Mouse (Mus musculus): ENCODE measurements around the gene Echdc3.
A peak's percentile ranks its signal among the peaks of the same experiment; 100 is the strongest.

The Echdc3 gene

GRCm38 (mm10) chr2:6168560-6168959 lies 44.3 kb downstream of the Echdc3 start:
- H3K4me3 ChIP-seq (replicated peaks; ENCODE audit: low read length): no peak overlapping the region
- H3K27me3 ChIP-seq (ENCODE audit: insufficient read depth, low read length): no peaks in the 10 kb centered on the region
- peaks cover 18% of the 10 kb centered on the region for H3K9me3 ChIP-seq (ENCODE audit: low read length)
- H3K36me3 ChIP-seq (ENCODE audit: insufficient read depth, low read length): no peaks in the 10 kb centered on the region
- TF ChIP-seq CTCF (conservative IDR thresholded peaks at IDR 0.05; ENCODE audit: low read length) (no peak), POU5F1 (IDR thresholded peaks at IDR 0.05; ENCODE audit: borderline replicate concordance, low read length) (no peak), NANOG (IDR thresholded peaks at IDR 0.05; ENCODE audit: borderline replicate concordance, low read length) (no peak)
- H3K4me1 ChIP-seq (replicated peaks; ENCODE audit: low read depth, low read length): peaks cover 20% of the 10 kb centered on the region

- peaks cover 18% of the 10 kb centered on the region for H3K9me3 ChIP-seq (ENCODE audit: low read length)
- peaks cover 20% of the 10 kb centered on the region for H3K4me1 ChIP-seq (replicated peaks; ENCODE audit: low read depth, low read length)
- H3K4me3 ChIP-seq (replicated peaks; ENCODE audit: low read length): no peak overlapping the region
- no peaks in the 10 kb centered on the region for H3K27me3 ChIP-seq (ENCODE audit: insufficient read depth, low read length)
- no peaks in the 10 kb centered on the region for H3K36me3 ChIP-seq (ENCODE audit: insufficient read depth, low read length)
- peak; percentile 81 for TF ChIP-seq CTCF (conservative IDR thresholded peaks at IDR 0.05; ENCODE audit: low read length)
- TF ChIP-seq NANOG (IDR thresholded peaks at IDR 0.05; ENCODE audit: borderline replicate concordance, low read length): no peak
These were observed 44.8 kb downstream of the Echdc3 start for GRCm38 (mm10) chr2:6167843-6168558.

- TF ChIP-seq POU5F1 (IDR thresholded peaks at IDR 0.05; ENCODE audit: borderline replicate concordance, low read length) (no peak), NANOG (IDR thresholded peaks at IDR 0.05; ENCODE audit: borderline replicate concordance, low read length) (no peak), CTCF (conservative IDR thresholded peaks at IDR 0.05; ENCODE audit: low read length) (no peak)
These were observed 47.1 kb downstream of the Echdc3 start for GRCm38 (mm10) chr2:6165771-6166170.

DNA sequence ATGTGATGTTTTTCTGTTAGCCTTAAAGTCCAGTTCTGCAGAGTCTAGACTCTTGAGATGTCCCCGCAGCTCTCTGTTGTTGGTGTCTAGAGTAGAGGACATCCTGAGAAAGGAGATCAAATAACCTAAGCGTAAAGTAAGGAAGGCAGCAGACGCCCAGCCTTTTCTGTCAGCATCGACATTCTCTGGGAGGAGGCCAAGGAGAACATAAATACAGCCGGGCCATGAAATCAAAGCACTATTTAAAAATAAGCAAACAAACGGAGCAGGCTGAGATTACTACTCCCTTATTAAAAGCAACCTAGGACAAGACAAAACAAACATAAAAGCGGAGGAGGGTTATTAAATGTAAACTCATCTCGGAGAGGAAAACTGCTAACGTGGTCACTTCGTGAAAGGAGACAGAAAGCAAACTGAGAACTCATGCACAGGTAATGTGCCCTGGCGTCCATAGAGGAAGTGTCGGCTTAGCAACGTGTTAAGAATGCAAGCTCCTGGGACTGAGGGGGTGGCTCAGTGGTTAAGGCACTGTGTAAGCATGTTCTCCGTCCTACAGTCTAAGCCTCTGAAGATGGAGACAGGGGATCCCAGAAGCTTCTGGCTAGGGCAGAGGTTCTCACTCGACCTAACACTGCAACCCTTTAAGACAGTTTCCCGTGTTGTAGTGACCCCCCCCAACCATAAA lies 48.1 kb downstream of the Echdc3 start:
- H3K36me3 ChIP-seq (ENCODE audit: insufficient read depth, low read length): no peaks in the 10 kb centered on the region
- no peak overlapping the region for H3K4me3 ChIP-seq (replicated peaks; ENCODE audit: low read length)
- H3K9me3 ChIP-seq (ENCODE audit: low read length): no peaks in the 10 kb centered on the region
- no peak for TF ChIP-seq NANOG (IDR thresholded peaks at IDR 0.05; ENCODE audit: borderline replicate concordance, low read length)
- TF ChIP-seq POU5F1 (IDR thresholded peaks at IDR 0.05; ENCODE audit: borderline replicate concordance, low read length): no peak
- TF ChIP-seq CTCF (conservative IDR thresholded peaks at IDR 0.05; ENCODE audit: low read length): no peak
- H3K4me1 ChIP-seq (replicated peaks; ENCODE audit: low read depth, low read length): peaks cover 42% of the 10 kb centered on the region
- no peaks in the 10 kb centered on the region for H3K27me3 ChIP-seq (ENCODE audit: insufficient read depth, low read length)

More at GRCm38 (mm10) chr2:6165771-6166170, 47.1 kb downstream of the Echdc3 start:
- peaks cover 4% of the 10 kb centered on the region for H3K9me3 ChIP-seq (ENCODE audit: low read length)
- H3K4me3 ChIP-seq (replicated peaks; ENCODE audit: low read length): no peak overlapping the region
- no peaks in the 10 kb centered on the region for H3K27me3 ChIP-seq (ENCODE audit: insufficient read depth, low read length)
- no peaks in the 10 kb centered on the region for H3K36me3 ChIP-seq (ENCODE audit: insufficient read depth, low read length)
- H3K4me1 ChIP-seq (replicated peaks; ENCODE audit: low read depth, low read length): peaks cover 36% of the 10 kb centered on the region

- H3K4me1 ChIP-seq (replicated peaks; ENCODE audit: low read depth, low read length): peaks cover 34% of the 10 kb centered on the region
- no peaks in the 10 kb centered on the region for H3K9me3 ChIP-seq (ENCODE audit: low read length)
- H3K36me3 ChIP-seq (ENCODE audit: insufficient read depth, low read length): no peaks in the 10 kb centered on the region
- no peak for TF ChIP-seq POU5F1 (IDR thresholded peaks at IDR 0.05; ENCODE audit: borderline replicate concordance, low read length)
- no peak for TF ChIP-seq NANOG (IDR thresholded peaks at IDR 0.05; ENCODE audit: borderline replicate concordance, low read length)
- TF ChIP-seq CTCF (conservative IDR thresholded peaks at IDR 0.05; ENCODE audit: low read length): no peak
- peak overlapping the region; percentile 37 for H3K4me3 ChIP-seq (replicated peaks; ENCODE audit: low read length)
- H3K27me3 ChIP-seq (ENCODE audit: insufficient read depth, low read length): no peaks in the 10 kb centered on the region
These were observed 50.3 kb downstream of the Echdc3 start for GRCm38 (mm10) chr2:6162366-6163040.

DNA sequence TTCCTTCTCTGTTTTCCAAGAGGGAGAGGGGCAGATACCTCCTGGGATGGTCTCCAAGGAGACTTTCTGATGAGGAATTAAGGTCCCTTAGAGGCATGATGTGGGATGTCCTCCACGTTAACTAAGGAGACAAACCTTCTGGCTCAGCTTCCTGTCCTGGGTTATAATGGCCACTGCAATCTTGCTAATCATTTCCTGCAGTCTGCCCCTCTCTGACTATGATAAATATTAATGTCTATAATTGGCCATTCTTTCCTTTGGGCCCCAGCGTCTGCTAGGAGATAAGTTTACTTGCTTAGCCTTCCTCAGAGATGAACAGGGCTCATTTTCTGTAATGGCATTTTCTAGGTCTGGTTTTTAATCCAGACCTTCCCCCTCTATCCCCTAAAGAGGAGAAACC lies 53.1 kb downstream of the Echdc3 start:
- no peaks in the 10 kb centered on the region for H3K9me3 ChIP-seq (ENCODE audit: low read length)
- no peaks in the 10 kb centered on the region for H3K27me3 ChIP-seq (ENCODE audit: insufficient read depth, low read length)
- TF ChIP-seq POU5F1 (IDR thresholded peaks at IDR 0.05; ENCODE audit: borderline replicate concordance, low read length) (no peak), CTCF (conservative IDR thresholded peaks at IDR 0.05; ENCODE audit: low read length) (no peak), NANOG (IDR thresholded peaks at IDR 0.05; ENCODE audit: borderline replicate concordance, low read length) (no peak)
- H3K36me3 ChIP-seq (ENCODE audit: insufficient read depth, low read length): no peaks in the 10 kb centered on the region
- peaks cover 32% of the 10 kb centered on the region for H3K4me1 ChIP-seq (replicated peaks; ENCODE audit: low read depth, low read length)
- no peak overlapping the region for H3K4me3 ChIP-seq (replicated peaks; ENCODE audit: low read length)

DNA sequence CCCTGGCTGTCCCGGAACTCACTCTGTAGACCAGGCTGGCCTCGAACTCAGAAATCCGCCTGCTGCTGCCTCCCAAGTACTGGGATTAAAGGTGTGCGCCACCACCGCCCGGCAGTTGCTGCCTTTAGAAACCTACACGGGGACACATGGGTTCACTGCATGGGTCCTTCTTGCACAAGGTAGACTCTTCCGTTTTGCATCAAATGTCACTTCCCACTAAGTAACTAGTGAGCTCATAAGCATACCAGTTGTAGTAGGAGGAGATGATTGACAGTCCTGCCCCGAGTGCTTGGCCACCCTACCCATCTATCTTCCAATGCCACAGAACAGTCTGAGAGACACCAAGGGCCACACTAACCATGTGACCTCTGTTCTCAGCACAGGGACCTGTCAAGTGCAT lies 53.6 kb downstream of the Echdc3 start:
- Histone ChIP-seq H3K4me3 (replicated peaks; ENCODE audit: low read length) (no peak overlapping the region), H3K9me3 (ENCODE audit: low read length) (no peaks in the 10 kb centered on the region), H3K4me1 (replicated peaks; ENCODE audit: low read depth, low read length) (peaks cover 32% of the 10 kb centered on the region), H3K27me3 (ENCODE audit: insufficient read depth, low read length) (no peaks in the 10 kb centered on the region), H3K36me3 (ENCODE audit: insufficient read depth, low read length) (no peaks in the 10 kb centered on the region)
- TF ChIP-seq NANOG (IDR thresholded peaks at IDR 0.05; ENCODE audit: borderline replicate concordance, low read length) (no peak), POU5F1 (IDR thresholded peaks at IDR 0.05; ENCODE audit: borderline replicate concordance, low read length) (no peak), CTCF (conservative IDR thresholded peaks at IDR 0.05; ENCODE audit: low read length) (no peak)

- Histone ChIP-seq H3K4me1 (replicated peaks; ENCODE audit: low read depth, low read length) (peaks cover 23% of the 10 kb centered on the region), H3K36me3 (ENCODE audit: insufficient read depth, low read length) (no peaks in the 10 kb centered on the region), H3K9me3 (ENCODE audit: low read length) (no peaks in the 10 kb centered on the region), H3K27me3 (ENCODE audit: insufficient read depth, low read length) (no peaks in the 10 kb centered on the region), H3K4me3 (replicated peaks; ENCODE audit: low read length) (no peak overlapping the region)
- TF ChIP-seq CTCF (conservative IDR thresholded peaks at IDR 0.05; ENCODE audit: low read length): no peak
- no peak for TF ChIP-seq NANOG (IDR thresholded peaks at IDR 0.05; ENCODE audit: borderline replicate concordance, low read length)
- no peak for TF ChIP-seq POU5F1 (IDR thresholded peaks at IDR 0.05; ENCODE audit: borderline replicate concordance, low read length)
These were observed 55.2 kb downstream of the Echdc3 start for GRCm38 (mm10) chr2:6157635-6158034.
